Mouse (Mus musculus): ENCODE data around the gene Gm10842. TPM values are rescaled to one million over a fixed set of nuclear protein-coding genes. Genes with fewer than 3 reads are reported as not detected.

Gm10842 gene
- total RNA-seq, 2 experiments from 2014 or later, result not detected

- DNase-seq, result peak; percentile 34
Measured at GRCm38 (mm10) chr11:105153068-105153833, 6.6 kb downstream of the Gm10842 start.

GRCm38 (mm10) chr11:105155915-105156314 lies 9.2 kb downstream of the Gm10842 start:
- no peak for DNase-seq

DNA sequence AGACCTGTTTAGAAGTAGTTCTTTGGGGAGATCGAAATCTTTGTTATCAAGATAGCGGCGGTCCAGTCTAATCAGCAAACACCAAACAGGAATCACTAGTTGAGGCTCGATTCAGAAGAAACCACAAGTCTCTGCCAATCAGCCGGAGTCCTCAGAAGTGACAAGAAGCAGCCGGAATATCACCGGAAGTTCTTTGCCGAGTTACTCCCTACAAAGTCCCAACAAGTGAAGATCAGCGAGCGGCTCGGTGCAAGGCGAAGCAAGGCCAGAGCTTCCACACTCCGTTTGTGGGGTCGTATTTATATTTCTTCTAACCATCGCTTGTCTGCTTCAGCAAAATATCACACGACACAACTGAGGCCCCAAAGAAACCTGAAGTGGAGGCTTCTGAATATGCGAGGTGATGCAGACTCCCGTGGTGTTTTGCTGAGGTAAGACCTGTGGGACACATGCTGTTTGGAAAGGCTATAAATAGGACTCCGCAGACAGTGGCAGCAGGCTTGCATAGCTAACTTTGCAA lies 10.1 kb downstream of the Gm10842 start:
- DNase-seq, result no peak

GRCm38 (mm10) chr11:105158047-105158446 lies 11.4 kb downstream of the Gm10842 start:
- DNase-seq, result no peak

- DNase-seq, result no peak
Measured at GRCm38 (mm10) chr11:105159673-105160360, 13.1 kb downstream of the Gm10842 start.

DNA sequence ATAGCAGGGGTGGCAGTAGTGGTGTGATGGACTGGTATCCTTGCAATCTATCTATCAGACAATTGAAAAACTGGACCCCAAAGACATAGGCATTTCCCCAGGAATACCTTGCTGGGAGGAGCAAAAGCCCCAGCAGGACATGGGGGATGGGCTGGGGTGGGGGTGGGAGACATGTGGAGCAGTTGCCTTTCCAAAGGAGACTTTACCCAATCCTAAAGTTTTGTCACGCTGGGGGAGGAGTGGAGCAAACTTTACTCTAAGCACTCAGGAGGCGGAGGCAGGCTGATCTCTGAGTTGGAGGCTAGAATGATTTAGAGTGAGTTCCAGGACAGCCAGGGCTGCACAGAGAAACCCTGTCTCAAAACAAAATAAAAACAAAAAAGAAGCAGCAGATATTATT lies 14.7 kb downstream of the Gm10842 start:
- DNase-seq, result no peak

DNA sequence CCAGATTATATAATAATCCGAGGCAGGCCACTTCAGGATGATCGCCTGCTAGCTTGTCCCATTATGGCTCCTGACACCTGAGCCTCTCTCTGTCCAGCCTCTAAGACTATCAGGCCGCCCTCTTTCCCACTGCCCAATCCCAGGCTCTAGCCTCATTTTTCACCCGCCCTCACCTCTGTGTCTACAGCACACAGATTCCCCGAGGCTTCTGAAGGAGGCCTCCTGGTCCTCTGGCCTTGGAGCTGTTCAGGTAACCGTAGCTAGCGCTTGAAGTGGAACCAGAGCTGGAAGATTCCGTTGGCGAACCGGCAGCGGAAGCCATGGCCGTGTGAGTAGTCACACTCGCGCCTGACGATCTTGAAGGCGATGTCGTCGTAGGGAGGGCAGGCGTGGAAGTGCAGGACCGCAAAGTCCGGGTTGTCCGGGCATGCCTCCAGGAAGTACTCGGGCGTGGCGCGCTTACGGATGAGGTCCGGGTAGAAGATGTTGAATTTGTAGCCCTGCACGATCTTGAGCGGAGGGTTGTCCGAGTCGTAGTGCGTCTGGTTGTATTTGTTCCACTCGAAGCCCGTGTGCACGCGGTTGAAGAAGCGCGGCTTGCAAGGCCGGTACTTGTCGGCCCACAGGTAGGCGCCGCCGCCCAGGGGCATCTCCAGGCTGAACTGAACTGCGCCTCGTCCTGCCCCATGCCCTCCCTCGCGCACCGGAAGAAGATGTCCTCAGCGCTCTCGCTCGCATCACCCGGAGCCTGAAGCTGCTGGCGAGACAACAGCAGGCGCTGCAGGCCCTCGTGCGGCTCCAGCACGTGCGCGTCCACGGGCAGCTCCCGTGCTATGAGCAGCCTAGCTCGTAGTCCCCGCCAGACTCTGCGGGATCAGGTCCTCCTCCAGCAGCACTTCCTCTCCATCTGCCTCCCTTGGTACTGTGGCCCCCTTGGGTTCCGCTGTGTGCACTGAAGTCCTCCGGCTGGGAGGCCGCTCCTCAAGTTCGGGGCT lies 18.1 kb downstream of the Gm10842 start:
- DNase-seq, result no peak

- DNase-seq, result no peak
Measured at GRCm38 (mm10) chr11:105166780-105167179, 20.1 kb downstream of the Gm10842 start.

DNA sequence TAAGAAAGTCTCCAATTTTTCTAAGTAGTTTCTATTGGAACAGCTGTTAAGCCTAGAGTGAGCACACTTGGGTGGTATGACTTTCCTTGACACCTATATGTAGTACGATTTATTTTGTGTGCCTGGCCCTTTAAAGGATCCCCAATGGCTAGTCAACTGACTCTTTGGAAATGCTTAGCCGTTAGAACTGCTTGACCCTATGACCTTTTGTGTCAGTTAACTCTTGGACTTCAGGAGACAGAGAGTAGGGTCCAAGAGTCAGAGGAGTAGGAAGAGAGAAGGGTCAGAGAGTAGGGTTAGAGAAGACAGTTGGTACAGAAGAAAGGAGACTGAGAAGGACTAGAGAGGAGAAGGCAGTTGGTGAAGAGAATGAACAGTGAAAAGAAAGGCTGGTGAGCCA lies 31.8 kb downstream of the Gm10842 start, which contains the start of gene Tlk2:
Tlk2 (plus strand) TSS at position 292 of the 400 bp plus-strand sequence.
- no peak for DNase-seq

GRCm38 (mm10) chr11:105179523-105179922 lies 32.8 kb downstream of the Gm10842 start:
- DNase-seq, result no peak

GRCm38 (mm10) chr11:105180471-105181091 lies 33.9 kb downstream of the Gm10842 start:
- DNase-seq, result peak; percentile 49

DNA sequence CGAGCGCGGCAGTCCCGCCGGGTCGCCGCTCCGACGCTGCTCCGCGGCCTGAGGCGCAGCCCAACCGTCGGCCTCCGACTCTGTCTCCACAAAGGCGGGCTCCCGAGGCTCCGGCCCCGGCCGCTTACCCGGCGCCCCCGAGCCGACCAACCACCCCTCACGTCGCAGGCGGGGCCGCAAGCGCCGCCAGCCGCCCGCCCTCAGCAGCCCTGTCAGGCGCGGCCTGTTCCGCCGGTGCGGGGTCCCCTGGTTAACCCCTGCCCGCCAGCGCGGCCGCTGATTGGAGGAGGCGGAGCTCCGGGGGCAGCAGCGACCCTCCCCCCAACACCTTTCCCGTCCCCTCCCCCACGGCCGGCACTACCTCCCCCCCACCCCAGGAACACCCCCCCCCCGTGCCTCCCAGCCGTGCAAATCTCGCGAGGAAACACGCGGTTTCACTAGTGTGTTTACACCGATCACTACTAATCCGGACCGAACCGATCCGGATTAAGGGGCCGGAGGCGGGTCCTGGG lies 34.5 kb downstream of the Gm10842 start:
- DNase-seq, result peak; percentile 98

GRCm38 (mm10) chr11:105181689-105182460 lies 35.2 kb downstream of the Gm10842 start:
- DNase-seq, result peak; percentile 62

DNA sequence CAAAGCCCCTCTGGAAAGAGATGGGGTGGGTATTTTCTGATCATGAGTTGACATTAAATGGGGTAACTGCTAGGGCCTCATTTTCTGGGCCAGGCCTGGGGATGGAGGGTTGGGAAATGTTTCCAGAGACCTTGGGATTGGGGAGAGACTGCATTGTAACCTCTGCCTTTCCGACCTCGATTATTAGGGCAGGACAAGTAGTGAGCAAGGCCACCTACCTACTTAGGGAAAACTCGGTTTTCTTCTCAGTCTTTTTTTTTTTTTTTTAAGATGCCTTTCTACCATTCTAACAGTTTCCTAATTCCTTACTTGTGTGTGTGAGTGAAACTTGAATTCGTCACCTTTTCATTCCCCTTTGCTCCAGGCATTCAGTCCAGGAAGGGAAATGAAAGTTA lies 35.8 kb downstream of the Gm10842 start:
- DNase-seq, result no peak

- DNase-seq, result no peak
Measured at GRCm38 (mm10) chr11:105184678-105185077, 38.0 kb downstream of the Gm10842 start.

DNA sequence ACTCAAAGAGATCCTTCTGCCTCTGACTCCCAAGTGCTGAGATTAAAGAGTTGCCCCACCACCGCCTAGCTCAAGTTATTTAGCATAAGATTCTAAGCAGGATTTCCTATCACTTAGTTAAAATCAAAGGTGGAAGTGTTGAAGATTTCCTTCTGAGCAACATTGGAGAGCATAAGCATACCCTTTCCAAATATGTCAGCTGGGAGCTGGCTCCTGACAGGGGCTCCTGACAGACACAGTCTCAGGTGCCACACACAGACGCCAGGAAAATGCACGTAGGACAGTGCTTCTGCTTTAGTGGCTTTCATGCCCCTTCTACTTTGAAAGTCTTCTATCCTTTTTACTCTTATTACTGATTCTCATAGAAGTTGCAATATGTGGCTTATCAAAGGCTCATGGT lies 45.5 kb downstream of the Gm10842 start:
- DNase-seq, result no peak

Measured in gastrocnemius, postnatal 10 days (tissue).